Mouse (Mus musculus): Measurements from ENCODE around the gene Dbn1. TPM values are rescaled to one million over a fixed set of nuclear protein-coding genes. Genes with fewer than 3 reads are reported as not detected.

Gene Dbn1
- polyA plus RNA-seq, 1 experiment: 809 TPM

DNA sequence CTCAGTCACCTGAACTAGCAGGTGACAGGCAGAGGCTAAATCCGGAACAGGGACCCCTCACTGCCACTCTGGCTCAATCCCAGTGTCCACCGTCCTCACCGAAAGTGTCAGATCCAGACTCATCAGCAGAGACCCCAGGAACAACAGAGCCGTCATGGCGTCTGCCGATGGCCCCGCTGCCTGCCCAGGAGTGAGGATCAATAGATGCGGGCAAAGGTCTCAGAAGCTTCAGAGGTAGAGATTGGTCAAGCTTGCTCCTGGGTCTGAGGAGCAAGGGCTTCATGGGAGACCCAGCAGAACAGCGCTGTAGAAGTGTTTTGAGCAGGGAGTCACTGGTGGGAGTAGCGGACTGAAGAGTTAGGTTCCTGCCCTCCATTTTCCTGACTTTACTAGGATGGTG is 61.3 kb downstream of the Dbn1 start, which contains the start of gene F12:
Gene F12 (minus strand): TSS at position 181 of the 400 bp plus-strand sequence.
- TF ChIP-seq CTCF (IDR thresholded peaks at IDR 0.05; ENCODE audit: borderline replicate concordance, extremely low read depth, insufficient read depth, insufficient read length) (no peak), POLR2A (IDR thresholded peaks at IDR 0.05; ENCODE audit: borderline replicate concordance, extremely low read depth, insufficient read depth, insufficient read length, poor library complexity, severe bottlenecking) (no peak)
- no peak for DNase-seq (ENCODE audit: low read depth)

Other genes starting within 250 kb of the Dbn1 start
- gene Prelid1, start 167.6 kb downstream of the Dbn1 start, polyA plus RNA-seq (2012; rRNA removed): 237 and 255 TPM in 2 replicates
- gene Rab24, start 166.2 kb downstream of the Dbn1 start, polyA plus RNA-seq (2012; rRNA removed): 113 and 173 TPM in 2 replicates
- gene Mxd3, start 158.3 kb downstream of the Dbn1 start, polyA plus RNA-seq (2012; rRNA removed): 22.3 and 48.5 TPM in 2 replicates
- gene Lman2, start 125.3 kb downstream of the Dbn1 start, polyA plus RNA-seq (2012; rRNA removed): 61.7 and 66.2 TPM in 2 replicates
- gene Rgs14, start 118.4 kb downstream of the Dbn1 start, polyA plus RNA-seq (2012; rRNA removed): 0.51 and 0.69 TPM in 2 replicates
- gene Slc34a1, start 89.9 kb downstream of the Dbn1 start, polyA plus RNA-seq (2012; rRNA removed): 0.06 and 0.10 TPM in 2 replicates
- gene Pfn3, start 72.9 kb downstream of the Dbn1 start, polyA plus RNA-seq (2012; rRNA removed): 0.51 and 0.66 TPM in 2 replicates
- 0.13 and 0.26 TPM in 2 replicates for gene F12, start 61.3 kb downstream of the Dbn1 start, polyA plus RNA-seq (2012; rRNA removed)
- gene Grk6, start 43.0 kb downstream of the Dbn1 start, polyA plus RNA-seq (2012; rRNA removed): 79.6 and 92.1 TPM in 2 replicates
- gene Prr7, start 23.8 kb downstream of the Dbn1 start, polyA plus RNA-seq (2012; rRNA removed): 75.5 and 77.4 TPM in 2 replicates
- 118 and 126 TPM in 2 replicates for gene Pdlim7, start 25.6 kb upstream of the Dbn1 start, polyA plus RNA-seq (2012; rRNA removed)
- 15.9 and 20.0 TPM in 2 replicates for gene Dok3, start 41.2 kb upstream of the Dbn1 start, polyA plus RNA-seq (2012; rRNA removed)
- gene Ddx41, start 48.5 kb upstream of the Dbn1 start, polyA plus RNA-seq (2012; rRNA removed): 92.4 and 109 TPM in 2 replicates
- 161 and 190 TPM in 2 replicates for gene Fam193b, start 83.0 kb upstream of the Dbn1 start, polyA plus RNA-seq (2012; rRNA removed)
- 98.7 and 99.3 TPM in 2 replicates for gene Tmed9, start 85.6 kb upstream of the Dbn1 start, polyA plus RNA-seq (2012; rRNA removed)
- 47.2 and 57.5 TPM in 2 replicates for gene B4galt7, start 111.8 kb upstream of the Dbn1 start, polyA plus RNA-seq (2012; rRNA removed)
- 74.6 and 80.9 TPM in 2 replicates for gene Caml, start 134.9 kb upstream of the Dbn1 start, polyA plus RNA-seq (2012; rRNA removed)
- 46.6 and 52.7 TPM in 2 replicates for gene Ddx46, start 146.9 kb upstream of the Dbn1 start, polyA plus RNA-seq (2012; rRNA removed)
- 93.4 and 93.8 TPM in 2 replicates for gene B230219D22Rik, start 205.0 kb upstream of the Dbn1 start, polyA plus RNA-seq (2012; rRNA removed)
- 73.0 and 73.1 TPM in 2 replicates for gene Txndc15, start 226.5 kb upstream of the Dbn1 start, polyA plus RNA-seq (2012; rRNA removed)
- gene Pcbd2, start 239.3 kb upstream of the Dbn1 start, polyA plus RNA-seq (2012; rRNA removed): 12.6 and 17.5 TPM in 2 replicates

All from brain, embryonic 14.5 days (tissue).